Mouse (Mus musculus): ENCODE data around the gene 2310007B03Rik.
"Not testable (repeated sequence)": the region's sequence is repeated elsewhere in the genome, so short reads cannot be mapped to it uniquely, and the experiment has no call there.

Gene 2310007B03Rik

DNA sequence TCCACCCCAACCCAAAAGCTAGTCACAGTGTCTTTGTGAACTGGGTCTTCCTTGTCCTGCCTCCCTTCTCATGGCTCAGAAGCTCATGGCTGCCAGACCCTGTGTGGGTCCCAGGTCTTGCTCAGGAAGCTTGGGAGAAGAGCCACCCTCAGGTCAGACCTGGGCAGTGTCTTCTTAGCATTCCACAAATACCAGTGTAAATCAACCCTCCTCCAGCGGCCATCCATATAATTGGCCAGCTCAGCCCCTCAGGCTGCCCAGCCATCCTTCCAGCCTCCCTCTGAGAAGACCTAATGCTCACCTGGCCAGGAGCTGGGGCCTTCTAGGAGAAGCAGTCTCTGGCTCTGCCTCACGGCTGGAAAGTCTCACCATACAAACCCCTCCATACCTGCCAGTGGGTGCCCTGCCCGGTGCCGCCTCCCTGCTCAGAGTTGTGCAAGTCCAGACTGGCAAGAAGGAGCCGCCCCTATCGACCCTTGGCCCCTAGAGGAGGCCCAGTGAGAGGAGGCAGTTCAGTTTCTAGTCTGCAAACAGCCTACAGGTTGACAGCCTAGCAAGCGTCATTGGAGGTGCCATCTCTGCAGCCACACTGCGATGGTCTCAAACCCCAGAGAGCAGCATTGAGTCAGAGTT, at the start of gene 2310007B03Rik:
Gene 2310007B03Rik (minus strand): TSS at position 448 of the 633 bp plus-strand sequence.
- DNase-seq (ENCODE audit: low spot score in 2 of 2) = no peak

DNA sequence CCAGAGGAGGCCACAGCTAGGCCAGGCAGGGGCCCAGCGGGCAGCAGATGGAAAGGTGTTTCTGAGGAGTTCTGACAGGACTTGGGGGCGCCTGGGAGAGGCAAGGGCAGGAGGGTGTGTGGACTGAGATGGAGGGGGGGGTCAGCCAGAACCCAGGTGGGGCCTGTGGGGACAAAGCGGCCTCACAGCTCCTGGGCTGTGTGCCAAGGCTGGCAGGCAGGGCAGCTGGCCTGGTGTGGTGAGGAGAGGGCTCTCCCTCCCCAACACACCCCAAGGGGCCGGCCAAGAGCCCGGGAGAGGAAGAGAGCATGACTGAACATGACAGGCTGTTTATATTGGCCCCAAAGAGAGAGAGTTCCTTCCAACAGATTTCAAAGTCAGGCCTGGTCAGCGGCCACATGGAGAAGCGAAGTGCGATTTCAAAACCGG, 49.5 kb upstream of the 2310007B03Rik start:
- DNase-seq (ENCODE audit: low spot score in 2 of 2) = peak; percentile 25 to 28

DNA sequence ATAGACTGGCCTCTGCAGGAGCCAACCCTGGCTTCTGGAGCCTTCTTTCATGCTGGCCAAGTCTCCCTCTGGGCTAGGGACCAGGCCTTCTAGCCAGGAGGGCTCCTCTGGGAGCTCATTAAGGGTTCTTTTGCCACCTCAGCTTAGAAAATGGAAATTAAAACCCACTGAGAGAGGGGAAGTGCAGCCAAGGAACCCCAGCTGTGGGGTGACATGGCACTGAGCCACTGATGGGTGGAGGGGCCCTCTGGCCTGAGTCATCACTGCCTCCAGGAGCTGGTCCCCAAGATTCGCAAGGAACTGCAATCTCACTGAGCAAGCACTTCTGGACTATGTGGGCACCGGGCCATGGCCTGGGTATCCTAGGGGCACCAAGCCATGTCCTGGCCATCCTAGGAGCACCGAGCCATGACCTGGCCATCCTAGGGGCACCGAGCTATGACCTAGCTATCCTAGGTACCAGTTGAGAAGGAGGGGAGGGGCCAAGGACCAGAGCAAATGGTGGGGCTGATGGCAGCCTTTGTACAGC, 46.9 kb upstream of the 2310007B03Rik start:
- DNase-seq (ENCODE audit: low spot score in 2 of 2) = peak; percentile 11 to 18

DNA sequence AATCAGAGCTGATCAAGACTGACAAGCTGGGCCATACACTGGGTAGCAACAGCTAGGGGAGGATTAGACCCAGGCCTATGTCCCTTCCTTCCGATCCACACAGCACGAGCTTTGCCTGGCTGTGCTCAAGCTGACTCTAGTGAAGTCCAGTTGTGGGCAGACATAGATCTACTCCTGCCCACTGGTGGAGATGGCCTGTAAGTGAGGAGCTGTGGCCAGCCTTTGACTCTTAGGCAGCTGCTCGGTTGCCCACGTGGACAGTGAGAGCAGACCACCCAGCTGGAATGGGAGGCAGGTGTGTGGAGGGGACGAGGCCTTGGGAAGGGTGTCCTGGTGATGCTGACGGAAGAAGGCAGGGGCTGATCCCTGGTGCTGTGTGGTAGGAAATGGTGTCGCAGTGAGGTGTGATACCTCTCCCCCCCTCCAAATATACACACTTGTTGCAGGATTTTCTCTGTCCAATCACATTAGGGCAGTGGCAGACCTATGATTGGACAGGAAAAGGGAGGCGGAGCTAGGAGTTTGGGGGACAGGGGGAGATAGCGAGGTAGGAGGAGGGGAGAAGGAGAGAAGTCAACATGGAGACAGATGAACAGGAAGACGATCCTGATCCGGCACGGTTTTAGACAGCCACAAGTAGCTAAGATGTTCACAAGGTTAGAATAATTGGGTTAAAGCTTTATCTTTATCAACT, 45.7 kb upstream of the 2310007B03Rik start:
- DNase-seq (ENCODE audit: low spot score in 2 of 2) = no peak

DNA sequence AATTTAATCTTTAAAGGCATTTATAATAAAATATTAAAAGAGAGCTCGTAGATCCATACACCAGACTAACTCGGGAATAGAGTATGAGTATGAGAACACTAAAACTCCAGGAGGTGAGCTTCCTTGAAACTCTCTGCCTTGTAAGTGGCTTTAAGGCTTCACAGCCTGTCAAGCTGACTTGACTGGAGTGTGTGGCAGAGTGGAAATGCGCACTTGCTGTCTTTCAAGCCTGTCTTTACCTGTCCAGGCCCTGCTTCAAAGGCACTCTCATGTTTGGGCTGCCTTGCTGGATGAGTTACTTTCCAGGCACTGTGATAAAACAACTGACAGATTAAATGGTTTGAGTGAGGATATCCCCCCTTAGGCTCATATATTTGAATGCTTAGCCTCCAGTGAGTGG, 37.2 kb upstream of the 2310007B03Rik start:
- no peak for DNase-seq (ENCODE audit: low spot score in 2 of 2)

DNA sequence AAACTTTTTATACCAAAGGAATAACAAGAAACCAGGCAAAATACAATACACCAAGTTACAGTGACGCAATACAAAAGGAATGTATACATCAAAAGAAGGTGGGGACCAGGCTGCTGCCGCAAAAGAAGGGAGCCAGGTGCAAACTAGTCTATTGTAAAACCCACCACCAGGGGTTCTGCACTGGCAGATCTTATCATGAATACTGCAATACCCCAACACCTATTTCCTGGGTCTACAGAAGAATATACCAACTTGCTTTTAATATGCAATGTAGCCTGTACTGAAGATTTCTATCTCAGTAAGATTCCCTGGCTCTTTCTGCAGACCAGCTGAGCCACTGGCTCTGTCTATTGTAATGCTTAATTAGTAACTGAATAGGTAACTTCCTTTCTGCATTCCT, 36.7 kb upstream of the 2310007B03Rik start:
- not testable (repeated sequence) for DNase-seq (ENCODE audit: low spot score in 2 of 2)

DNA sequence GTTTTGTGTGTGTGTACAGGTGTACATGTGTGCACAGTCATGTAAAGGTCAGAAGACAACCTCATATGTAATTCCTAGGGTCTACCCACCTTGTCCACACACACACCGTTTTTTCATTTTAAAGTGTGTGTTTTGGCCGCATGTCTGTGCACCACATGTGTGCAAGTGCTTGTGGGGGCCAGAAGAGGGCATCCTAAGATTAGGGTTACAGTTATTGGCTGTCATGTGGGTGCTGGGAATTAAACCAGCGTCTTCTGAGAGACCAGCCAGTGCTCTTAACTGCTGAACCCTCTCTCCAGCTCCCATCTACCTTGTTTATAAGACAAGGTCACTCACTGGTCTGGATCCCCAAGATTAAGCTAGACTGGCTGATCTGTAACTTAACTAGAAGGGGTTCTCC, 34.2 kb upstream of the 2310007B03Rik start:
- DNase-seq (ENCODE audit: low spot score in 2 of 2) = no peak

DNA sequence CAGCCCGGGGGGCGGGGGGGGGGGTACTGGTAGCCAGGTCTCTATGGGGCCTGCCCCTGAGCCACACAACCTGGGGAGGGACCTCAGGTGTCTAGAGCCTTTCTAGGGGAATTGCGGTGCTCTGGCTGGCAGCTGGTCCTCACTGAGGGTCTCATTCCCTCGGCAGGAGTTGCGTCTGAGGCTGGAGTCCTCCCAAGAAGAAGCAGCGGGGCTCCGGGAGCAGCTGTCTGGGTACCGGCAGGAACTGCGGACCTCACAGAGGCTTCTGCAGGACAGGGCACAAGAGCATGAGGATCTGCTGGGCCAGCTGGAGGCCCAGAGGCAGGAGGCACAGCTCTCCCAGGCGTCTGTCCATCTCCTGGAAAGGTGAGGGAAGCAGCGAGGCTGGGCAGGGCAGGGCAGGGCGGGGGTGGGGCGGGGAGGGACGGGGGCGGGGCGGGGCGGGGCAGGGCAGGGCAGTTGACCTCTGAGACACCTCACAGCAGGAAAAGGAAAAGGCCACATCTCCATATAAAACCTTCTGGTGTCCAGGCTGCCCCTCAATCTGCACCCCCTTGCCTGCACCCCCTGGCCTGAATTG, 30.1 kb upstream of the 2310007B03Rik start:
- no peak for DNase-seq (ENCODE audit: low spot score in 2 of 2)

DNA sequence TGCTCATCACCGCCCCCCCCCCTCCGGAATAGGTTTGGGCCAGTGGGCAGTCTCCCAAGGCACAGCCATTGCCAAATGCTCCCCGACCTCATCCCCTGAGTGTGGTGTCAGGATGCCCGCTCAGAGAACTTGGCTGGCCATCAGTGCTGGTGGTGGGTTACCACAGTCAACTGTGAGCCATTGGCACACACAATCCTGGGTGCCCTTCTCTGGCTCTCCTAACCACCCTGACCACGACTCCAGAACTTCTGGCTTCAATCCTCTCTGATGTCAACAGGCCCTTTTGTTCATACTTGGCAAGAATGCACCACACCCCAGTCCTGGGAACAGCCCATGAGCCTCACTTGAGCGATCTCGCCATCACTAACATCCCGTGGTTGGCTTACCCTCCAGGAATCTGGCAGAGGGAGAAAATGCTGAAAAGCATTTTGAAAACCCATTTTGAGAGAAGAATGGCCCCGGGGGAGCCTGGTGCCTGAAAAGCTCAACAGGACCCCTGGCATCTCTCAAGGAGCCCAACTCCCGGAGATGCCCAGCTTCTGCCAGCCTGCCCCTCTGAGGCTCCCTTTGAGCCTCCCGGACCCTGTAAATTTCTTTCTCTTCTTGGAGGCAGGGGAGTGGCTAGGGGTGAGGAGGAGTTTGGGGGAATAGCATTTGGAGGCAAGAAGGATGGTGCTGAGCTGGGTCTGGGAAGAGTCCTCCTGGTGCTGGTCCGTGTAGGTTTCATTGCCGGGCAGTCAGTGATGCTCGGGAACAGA, 23.5 kb upstream of the 2310007B03Rik start:
- DNase-seq (ENCODE audit: low spot score in 2 of 2) = no peak

DNA sequence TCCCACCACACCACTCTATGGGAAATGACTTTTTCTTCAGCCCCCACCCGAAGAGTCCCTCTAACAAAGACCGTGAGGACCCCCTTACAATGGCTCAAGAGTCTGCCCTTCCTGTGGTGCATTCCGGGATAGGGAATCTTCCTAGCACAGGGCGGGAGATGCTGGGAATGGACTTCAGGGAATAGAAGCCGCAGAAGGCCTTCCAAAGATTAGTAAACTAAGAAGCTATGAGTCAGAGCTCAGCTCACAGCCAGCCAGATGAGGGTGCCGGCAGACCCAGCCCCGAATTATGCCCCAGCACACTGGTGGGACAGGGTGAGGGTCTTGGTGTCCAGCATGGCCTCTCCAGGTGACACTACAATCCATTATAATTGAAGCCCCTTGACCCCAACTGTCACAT, 21.5 kb upstream of the 2310007B03Rik start:
- no peak for DNase-seq (ENCODE audit: low spot score in 2 of 2)

DNA sequence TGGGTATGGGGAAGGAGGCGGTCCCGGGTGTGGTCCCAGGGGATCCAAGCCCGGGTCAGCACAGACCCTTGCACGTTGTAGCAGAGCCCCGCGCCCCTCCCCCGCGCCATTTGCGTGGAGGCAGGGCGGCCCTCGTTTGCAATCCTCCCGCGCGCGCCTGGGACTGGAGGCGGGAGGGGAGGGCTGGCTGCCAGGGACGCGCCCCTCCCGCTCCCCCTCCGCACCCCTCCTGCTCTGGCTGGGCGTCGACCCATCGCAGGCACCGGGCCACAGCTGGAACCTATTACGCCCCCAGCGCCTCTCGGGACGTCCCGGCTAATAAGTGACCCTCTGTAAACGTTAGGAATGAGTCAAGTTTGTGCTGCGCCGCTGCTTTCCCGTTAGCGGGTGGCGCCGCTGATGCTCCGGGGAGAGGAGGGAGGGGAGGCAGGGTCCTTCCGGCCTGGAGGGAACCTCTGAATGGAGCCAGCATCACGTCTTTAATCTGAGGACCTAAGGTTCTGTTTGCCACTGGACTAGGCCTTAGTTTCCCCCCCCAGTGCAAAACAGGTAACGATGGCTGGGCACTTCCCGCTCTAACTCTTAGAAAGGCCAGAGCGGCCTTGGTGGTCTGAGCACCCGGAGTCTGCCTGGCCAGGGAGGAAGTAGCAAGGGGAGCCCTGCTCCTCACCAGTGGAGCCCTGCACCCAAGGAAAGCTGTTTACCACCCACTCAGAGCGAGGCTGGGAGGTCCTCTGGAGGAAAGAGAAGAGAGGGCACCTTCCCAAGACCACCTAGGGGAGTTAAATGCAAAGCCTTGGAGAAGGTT, 16.0 kb upstream of the 2310007B03Rik start:
- no peak for DNase-seq (ENCODE audit: low spot score in 2 of 2)

DNA sequence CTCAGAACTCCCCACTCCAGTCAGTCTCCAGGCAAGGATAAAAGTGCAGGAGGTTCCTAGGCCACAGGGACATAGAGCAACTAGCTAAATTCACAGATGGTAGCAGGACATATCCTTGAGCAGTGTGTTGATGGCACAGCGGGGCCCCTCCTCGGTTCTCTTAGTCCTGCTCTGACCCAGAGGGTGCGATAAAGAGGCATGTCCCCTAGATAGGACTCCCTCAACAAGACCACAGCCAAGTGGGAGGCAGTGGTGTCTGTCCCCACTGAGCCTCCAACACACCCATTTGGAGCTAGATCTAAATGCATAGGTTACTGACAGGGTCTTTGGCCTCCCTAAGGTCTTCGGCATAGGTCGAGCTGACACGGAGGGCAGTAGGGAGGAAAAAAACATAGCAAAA, 15.1 kb upstream of the 2310007B03Rik start:
- no peak for DNase-seq (ENCODE audit: low spot score in 2 of 2)

DNA sequence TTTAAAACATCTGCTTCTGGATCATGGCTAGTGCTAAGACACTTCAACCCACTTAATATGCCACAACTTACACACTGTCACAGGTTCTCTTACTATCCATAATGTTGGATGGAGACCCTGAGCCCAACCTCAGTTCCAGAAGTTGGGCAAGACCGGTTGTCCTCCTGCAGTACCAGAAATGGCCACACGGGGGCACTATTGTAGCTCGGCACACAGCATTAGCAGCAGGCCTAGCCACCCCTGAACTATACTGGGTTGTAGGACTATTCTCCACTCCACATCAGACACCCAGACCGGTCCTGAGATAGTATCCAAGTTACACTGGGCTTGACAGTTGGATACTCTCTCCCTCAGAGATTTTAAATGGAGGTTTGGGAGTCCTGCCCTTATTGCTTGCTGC, 13.7 kb upstream of the 2310007B03Rik start:
- peak; percentile 8 to 33 for DNase-seq (ENCODE audit: low spot score in 2 of 2)

DNA sequence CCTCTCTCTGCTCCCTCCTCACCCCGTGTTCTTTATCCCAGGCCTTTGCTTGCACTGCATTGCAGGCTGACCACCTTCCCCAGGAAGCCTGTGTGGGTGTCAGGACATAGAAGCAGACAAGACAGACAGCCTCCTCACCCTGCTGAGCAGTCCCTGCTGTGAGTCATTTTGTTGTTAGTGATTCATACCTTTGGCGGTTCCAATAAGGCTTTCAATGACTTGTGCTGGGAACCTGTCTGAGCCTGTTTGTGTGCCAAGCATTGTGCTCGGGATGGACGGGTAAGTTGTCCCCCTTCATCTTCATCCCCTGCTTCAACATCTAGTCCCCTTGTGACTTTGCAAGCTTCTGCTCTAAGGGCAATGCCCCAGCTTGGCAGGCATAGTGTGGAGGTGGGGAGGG, 12.9 kb upstream of the 2310007B03Rik start:
- DNase-seq (ENCODE audit: low spot score in 2 of 2) = no peak

DNA sequence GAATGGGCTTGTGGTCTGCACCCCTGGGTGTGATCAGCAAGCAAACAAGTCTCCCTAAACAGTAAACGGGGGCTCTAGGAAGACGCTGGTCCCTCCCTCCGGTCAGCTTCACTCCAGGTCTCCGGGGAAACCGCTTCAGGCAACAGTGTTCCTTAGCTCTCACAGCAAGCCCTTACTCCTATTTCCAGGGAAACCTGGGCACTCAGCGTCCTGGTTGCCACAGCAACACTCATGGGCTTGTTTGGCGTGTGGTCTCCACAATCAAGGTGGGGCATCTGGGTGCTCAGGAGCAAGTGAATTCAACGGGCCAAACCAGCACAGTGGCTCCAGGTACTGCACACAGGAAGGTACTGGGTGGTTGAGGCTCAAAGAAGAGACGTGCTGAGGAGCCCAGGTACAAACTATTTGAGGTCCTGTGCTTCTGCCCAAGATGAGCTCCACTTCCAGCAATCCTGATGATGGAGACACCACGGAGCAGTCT, 7.6 kb upstream of the 2310007B03Rik start, which contains the start of gene Crocc2:
Gene Crocc2 (plus strand): TSS at position 431 of the 481 bp plus-strand sequence.
- no peak for DNase-seq (ENCODE audit: low spot score in 2 of 2)

DNA sequence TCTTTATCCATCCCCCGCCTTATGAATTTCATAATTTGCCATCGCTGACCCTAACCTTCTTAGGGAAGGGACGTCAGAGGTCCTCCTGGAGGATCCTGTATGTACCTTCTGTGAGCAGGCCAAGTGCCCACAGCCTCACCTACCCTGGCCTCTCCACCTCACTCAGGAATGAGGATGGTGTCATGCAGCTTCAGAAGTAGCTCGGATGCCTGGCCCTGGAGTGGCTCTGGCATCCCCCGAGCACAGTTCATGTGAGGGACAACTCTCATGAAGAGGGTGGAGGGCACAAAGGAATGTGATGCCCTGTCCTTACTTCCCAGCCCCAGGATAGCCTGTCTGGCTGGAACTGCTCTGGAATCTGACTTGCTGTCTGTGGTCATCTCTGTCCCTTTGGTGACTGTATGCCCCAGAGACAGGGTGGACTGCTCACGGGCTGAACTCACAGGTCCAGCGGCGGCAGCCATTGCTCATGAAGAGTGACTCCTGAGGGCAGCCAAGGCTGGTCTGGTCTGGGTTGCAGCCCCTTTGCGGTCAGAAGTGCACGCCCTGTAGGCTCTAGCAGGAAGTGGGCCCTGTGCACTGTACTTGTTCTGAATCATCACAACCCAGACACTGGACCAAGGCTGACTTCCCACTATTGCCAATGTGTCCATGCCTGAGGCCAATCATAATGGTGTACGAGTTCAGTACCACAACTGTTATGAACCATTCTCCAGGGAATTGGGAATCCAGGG, 5.8 kb upstream of the 2310007B03Rik start:
- DNase-seq (ENCODE audit: low spot score in 2 of 2) = no peak

DNA sequence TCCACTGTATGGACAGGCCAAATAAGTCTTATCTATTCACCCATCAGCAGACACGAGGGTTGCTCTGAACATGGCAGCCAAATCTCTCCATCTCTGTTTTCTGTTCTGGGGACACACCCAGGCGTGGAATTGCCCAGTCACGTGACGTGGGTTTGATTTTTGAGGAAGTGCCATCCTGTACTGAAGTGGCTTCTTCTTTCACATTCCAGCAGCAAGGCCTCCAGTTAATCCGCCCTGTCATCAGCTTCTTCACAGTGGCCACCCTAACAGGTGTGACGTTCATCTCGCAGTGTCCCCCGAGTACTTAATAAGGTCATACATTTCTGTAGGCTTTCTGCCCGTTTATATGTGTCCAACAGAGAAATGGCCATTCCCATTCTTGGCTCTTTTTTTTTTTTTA, 4.7 kb upstream of the 2310007B03Rik start:
- DNase-seq (ENCODE audit: low spot score in 2 of 2) = peak in 1 of 2 experiments; percentile 6

DNA sequence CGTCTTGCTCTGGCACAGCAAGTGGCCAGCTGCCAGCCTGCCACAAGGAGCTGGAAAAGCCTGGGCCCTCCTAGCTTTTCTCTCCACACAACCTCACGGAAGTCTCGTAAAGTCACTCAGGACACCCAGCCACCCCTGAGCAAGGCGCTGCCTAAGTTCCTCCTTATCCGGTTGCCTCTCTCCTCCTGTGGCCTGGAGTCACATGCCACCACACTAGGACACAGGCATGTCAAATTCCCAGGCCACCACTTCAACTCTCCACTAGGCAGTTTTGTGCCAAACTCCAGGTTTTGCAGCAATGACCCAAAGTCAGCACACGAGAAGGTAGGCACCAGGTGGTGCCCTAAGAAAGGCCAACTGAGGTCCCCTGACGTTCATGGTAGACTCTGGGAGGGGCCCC, 1.8 kb upstream of the 2310007B03Rik start:
- DNase-seq (ENCODE audit: low spot score in 2 of 2) = no peak

DNA sequence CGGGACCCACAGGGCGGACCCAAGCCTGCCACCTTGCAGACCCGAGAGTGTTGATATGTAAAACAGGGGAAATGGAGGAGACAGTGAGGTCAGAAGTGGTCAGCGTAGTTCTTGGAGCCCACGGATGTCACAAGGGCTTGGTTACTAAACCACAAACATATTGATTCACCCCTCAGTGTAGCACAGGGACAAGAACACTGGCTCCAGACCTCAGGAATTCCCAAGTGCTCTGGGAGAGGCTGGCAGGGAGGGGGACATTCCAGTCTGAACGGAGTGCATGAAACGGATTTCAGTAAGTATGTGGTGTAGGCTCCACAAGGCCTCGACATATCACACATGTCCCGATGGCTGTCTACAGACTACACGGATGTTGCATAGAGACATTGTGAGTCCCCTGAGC, 1.2 kb upstream of the 2310007B03Rik start:
- DNase-seq (ENCODE audit: low spot score in 2 of 2) = no peak

DNA sequence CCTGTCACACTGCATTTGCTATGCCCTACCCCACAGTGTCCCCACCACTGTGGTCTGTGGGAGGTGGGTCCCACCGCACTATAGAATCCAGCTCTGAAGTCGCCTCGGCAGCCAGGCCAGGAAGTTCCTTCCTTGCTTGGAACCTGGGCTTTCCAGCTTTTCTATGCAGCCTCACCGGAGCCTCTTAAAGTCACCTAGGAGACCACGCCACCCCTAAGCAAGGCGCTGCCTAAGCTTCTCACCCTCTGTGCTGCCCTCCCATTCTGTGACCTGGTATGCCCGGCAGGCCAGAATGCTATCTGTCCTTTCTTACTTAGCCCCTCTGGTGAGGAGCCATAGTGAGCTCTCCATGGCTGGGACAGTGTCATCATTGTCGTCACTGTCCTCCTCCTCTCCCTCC, 602 bp upstream of the 2310007B03Rik start:
- no peak for DNase-seq (ENCODE audit: low spot score in 2 of 2)

Measured in spleen, postnatal 36 days (tissue).